Mouse (Mus musculus): Measurements from ENCODE around the gene Slc25a21.
"Not testable (repeated sequence)": the region's sequence is repeated elsewhere in the genome, so short reads cannot be mapped to it uniquely, and the experiment has no call there.

Slc25a21 gene

DNA sequence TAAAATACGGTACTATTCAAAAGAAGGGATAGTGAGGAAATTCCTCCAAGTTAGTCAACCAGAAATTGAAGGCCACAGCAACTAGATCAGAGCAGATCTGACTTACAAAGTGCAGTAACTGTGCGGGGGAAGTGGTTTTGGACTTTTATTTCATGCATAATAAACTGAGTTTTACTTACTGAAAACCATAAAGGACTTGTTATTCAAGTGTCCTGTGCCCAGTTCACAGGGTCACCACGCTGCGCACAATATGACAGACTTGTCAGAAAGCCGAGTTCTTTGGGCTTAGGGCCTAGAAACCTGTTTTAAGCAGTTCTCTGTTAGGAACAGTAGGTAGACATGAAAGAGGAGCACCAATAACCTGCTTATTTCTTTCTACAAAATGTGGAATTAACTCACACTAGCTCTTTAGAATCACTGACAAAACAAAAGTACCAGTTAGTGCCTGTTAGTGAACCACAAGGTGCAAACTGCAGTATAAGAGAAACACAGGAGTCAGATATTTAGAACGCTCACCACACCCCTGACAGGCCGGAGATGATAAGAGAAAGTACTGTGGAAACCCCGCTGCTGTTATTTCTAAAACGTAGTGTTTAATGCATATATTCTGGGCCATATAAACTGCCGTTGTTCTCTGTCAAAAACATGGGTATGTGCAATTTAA, at the start of gene Slc25a21:
Gene Slc25a21 (minus strand): TSS at position 110 of the 664 bp plus-strand sequence.
- DNase-seq (ENCODE audit: low read depth in 2 of 2, low spot score in 2 of 2), result no peak

DNA sequence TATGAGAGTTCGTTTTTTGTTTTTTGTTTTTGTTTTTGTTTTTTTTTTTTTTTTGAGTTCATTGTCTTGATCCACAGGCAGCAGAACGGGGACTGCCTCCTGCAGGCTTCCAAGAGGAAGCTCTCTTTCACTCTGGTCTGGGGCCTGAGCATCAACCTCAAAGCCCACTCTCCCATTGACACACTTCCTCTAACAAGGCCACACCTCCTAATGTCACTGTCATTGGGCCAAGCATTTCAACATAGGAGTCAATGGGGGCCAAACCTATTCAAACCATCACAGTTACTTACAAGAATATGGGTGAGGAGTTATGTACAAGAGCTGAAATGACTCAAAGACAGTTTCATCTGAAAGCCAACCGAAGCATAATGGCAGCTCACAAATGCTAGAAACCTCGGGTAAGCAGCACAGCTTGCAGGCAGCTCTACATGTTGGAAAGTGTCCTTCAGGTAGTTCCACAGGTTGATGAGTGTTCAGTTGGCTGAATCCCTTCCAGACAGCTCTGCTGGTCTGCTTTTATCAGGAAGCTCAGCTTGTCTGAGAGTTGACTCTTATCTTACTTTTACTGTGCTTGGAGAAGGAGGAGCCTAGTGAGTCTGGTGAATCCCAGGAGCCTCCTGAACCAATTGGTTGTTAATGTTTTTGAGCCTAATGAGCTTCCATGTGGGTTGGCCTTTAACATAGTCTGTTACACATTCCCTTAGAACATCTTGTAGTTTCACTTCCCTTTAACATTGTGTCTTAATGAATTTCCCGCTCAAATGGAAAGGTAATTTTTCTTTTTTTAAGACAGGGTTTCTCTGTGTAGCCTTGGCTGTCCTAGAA, 46.6 kb upstream of the Slc25a21 start:
- no peak for DNase-seq (ENCODE audit: low read depth in 2 of 2, low spot score in 2 of 2)

DNA sequence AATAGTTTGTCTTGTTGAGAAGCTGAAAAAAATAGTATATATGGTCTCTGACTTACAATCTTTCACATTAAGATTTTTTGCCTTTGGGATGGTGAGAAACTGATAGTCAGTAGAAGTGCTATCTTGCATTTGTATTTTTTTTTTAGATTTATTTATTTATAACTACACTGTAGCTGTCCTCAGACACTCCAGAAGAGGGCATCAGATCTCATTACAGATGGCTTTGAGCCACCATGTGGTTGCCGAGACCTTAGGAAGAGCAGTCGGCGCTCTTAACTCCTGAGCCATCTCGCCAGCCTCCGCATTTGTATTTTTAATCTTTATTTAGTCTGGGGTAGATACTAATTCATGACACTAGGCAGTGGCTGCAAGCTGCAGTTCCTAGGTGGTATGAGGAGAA, 36.1 kb upstream of the Slc25a21 start:
- no peak for DNase-seq (ENCODE audit: low read depth in 2 of 2, low spot score in 2 of 2)

DNA sequence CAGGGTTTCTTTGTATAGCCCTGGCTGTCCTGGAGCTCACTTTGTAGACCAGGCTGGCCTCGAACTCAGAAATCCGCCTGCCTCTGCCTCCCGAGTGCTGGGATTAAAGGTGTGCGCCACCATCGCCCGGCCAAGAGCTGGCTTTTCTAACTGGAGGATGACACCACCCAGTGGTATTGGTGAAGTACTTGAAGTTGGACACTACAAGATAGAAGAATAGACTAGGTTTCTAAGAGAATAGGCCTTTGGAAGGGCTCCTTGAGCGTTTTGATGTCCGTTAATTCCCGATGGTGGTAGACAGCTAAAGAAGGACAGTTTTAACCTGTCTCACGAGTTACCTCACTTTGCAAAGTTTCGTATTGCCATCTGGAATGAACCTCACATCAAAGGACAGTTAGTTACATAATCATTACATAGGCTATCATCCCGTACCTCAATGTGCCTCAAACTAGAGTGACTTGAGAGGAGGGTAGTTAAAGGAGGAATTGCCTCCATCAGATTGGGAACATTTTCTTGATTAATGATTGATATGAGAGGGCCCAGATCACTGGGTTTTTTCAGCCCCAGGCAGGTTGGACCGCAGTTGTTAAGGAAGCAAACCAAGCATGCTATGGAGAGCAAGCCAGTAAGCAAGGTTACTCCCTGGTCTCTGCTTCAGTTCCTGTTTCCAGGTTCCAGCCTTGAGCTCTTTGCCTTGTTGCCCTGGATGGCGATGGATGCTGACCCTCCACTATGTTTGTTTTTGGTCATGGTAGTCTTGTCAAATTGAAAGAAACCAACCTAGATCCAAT, 34.0 kb upstream of the Slc25a21 start:
- peak in 1 of 2 experiments; percentile 15 for DNase-seq (ENCODE audit: low read depth in 2 of 2, low spot score in 2 of 2)

DNA sequence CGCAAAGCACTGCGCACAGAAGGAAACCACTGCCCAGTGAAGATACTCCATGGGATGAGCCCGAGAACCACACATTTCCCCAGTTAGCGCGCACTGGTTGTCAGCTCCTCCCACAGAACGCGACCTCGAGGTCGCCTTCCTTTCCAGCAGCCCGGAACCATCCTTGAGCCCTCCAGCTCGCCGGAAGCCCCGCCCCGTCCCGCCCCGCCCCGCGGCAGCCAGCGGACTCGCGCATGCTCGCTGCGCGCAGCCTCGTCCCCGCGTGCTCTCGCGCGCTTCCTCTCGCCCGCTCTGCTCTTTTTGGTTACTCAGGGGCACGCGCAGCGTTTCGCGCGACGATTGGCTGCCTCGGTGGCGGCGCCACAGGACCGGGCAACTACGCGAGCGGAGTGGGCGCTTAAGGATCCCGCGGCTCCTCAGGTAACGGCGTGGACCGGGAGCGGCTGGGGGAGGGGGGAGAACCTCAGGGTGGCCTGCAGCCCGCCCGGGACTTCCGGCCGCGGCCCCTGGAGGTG, 33.0 kb upstream of the Slc25a21 start, which contains the start of the genes Prps1l3 and Mipol1:
Gene Prps1l3 (plus strand): TSS at position 221 of the 515 bp plus-strand sequence.
Gene Mipol1 (plus strand): TSS at position 236 of the 515 bp plus-strand sequence.
- peak; percentile 81 to 83 for DNase-seq (ENCODE audit: low read depth in 2 of 2, low spot score in 2 of 2)

DNA sequence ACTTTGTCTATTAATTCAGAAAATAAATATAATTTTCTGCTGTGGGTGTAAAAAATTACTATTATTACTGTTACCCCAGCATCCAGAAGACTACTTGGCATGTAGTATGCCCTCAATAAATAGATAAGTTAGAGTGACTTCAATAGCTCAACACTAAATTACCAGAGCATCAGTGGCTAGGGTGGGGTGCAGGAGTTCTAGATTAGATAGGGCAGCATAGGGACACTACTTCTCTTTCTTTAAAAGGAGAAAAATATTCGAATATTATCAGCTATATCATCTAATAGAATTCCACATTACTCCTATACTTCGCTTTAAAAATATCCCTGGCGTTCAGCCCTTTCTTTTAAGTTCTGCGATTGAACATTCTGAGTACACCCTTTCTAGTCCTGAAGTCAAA, 32.4 kb upstream of the Slc25a21 start:
- DNase-seq (ENCODE audit: low read depth in 2 of 2, low spot score in 2 of 2), result no peak

DNA sequence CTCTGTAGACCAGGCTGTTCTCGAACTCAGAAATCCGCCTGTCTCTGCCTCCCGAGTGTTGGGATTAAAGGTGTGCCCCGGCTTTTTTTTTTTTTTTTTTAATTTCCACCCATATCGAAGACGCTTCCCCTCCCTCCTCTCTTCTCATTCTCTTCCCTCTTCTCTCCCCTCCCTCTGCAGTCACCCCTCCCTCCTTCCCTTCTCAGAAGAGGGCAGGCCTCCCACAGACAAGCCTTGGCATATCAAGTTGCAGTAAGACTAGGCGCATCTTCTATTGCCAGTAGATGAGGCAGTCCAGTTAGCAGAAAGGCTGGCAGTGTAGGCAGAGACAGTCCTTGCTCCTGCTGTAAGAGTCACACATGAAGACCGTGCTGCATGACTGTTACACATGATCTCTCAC, 30.5 kb upstream of the Slc25a21 start:
- no peak for DNase-seq (ENCODE audit: low read depth in 2 of 2, low spot score in 2 of 2)

DNA sequence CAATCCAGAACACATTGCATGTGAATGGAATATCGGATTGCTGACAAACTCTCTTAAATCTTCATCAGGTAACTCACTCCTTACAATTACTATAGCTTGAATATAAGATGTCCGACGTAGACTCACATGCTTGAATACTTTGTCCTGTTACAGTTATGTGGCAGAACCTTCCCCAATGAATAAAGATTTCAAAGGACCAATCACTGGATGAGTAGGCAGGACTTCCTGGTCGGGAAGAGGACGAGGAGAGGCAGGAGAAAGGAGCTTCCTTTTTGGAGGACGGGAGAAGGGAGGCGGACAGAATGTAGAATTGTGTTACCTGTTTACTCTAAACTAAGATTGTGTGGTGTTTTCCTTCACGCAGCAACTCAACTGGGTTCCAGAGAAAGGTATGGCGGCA, 29.1 kb upstream of the Slc25a21 start:
- DNase-seq (ENCODE audit: low read depth in 2 of 2, low spot score in 2 of 2), result no peak

DNA sequence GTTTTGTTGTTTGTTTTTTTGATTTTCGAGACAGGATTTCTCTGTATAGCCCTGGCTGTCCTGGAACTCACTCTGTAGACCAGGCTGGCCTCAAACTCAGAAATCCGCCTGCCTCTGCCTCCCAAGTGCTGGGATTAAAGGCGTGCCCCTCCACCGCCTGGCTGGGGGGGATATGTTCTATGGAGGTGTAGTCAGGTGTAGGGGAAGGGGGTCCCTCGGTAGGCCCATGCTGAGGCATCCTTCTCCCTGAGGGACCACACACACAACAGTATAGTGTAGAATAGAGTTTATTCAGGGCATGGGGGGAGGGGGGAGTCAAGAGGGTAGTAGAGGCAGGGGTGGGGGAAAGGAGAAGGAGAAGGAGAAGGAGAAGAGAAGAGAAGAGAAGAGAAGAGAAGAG, 15.2 kb upstream of the Slc25a21 start:
- DNase-seq (ENCODE audit: low read depth in 2 of 2, low spot score in 2 of 2), result not testable (repeated sequence)

DNA sequence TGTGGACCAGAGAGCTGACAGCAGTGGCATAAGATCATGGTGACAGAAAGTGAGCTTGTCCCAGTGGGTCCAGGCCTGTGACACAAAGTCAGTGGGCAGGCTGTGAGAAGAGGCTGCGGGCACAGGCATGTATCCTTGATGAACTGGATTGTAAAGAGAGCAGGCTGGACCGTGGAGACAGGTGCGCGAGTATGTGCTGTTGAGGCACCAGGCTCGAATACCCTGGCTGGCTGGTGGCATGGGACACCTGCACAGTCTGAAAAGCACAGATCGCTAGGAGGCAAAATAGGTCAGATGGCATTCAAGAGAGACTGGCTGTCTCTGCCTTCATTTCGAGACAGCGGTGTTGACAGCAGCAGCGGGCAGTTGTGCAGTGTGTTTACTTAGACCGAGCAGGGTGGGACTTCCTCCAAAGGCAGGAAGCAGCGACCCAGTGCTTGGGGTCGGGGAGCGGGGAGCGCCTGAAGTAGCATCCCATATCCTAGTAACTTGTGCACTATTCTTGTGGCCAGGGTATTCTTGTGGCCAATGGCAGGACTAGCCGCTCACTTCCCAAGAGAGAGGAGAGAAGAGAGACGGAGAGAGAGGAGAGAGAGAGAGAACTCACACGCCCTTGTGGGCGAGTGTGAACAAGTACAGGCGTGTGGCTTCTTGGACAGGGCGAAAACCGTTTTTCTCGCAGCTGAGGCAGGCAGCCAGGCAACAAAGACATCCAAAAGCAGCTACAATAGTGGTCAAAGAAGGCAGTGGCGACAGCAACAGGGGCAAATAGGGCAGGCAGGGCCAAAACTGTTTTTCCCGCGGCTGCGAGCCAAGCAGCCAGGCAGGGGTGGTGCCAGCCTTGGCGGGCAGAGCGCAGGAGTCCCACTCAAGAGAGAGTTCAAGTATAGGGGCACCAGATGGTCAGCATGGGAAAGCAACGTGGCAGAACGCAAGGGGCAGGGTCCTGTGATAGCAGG, 14.4 kb upstream of the Slc25a21 start:
- DNase-seq (ENCODE audit: low read depth in 2 of 2, low spot score in 2 of 2), result peak; percentile 27 to 30

DNA sequence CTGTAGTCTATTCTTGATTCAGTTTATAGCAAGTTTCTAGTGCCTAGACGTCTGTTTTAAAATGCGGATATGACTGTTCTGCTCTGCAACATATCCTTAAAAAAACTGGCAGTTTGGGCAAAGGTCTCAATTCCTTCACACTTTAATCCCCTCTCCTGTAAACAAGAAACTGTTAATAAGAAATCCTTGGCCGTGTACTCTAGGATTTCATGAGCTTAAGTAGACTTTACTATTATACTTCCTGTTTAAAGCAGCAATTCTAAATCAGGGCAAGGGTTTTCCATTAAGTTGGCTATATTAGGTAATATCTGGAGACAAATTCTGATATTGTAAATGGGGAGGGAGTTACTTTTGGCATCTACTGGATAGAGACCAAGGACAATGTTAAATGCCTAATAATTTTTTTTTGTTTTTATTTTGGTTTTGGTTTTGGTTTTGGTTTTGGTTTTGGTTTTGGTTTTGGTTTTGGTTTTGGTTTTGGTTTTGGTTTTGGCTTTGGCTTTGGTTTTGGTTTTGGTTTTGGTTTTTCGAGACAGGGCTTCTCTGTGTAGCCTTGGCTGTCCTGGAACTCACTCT, 7.1 kb upstream of the Slc25a21 start:
- no peak for DNase-seq (ENCODE audit: low read depth in 2 of 2, low spot score in 2 of 2)

DNA sequence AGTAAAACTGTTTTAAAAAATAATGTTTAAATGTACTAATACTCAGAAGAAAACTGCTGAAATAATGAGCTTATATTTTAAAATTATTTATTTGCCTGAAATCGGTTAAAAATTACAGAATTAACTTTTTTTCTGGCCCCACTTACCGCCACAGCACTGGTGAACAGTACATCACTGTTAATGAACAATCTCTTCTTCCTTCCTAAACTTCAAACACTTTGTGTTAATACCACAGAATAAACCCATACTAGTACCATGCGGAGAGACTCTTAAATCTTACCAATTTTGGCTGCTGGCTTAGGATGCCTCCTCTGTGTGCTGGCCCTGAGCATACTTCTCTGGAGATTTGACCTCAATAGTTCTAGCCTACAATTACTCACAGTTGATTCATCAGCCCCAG, 4.6 kb upstream of the Slc25a21 start:
- no peak for DNase-seq (ENCODE audit: low read depth in 2 of 2, low spot score in 2 of 2)

DNA sequence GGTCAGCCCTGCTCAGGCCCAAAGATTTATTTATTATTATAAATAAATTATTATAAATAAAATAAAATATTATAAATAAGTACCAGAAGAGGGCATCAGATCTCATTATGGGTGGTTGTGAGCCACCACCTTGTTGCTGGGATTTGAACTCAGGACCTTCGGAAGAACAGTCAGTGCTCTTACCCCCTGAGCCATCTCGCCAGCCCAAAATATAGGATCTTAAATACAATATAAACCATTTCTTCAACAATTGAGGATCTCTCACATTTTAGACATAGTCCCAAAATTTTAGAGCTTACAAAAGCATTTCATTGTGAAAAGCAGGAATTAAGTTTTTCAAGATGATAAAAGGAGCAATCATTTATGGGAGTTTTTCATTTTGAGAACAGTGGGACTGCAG, 2.2 kb upstream of the Slc25a21 start:
- DNase-seq (ENCODE audit: low read depth in 2 of 2, low spot score in 2 of 2), result no peak

DNA sequence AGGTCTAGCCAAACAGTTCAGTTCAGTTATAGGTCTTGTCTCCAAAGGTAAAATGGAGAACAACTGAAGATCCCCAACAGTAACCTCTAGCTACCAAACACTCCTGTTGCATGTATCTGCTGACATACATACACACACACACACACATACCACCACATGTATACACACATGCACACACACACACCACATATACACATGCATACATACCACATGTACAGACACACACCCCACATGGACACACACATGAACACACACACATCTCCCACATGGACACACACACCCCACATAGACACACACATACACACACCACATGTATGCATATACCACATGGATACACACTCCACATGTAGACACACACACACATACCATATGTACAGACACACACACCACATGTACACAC, 997 bp upstream of the Slc25a21 start:
- no peak for DNase-seq (ENCODE audit: low read depth in 2 of 2, low spot score in 2 of 2)

DNA sequence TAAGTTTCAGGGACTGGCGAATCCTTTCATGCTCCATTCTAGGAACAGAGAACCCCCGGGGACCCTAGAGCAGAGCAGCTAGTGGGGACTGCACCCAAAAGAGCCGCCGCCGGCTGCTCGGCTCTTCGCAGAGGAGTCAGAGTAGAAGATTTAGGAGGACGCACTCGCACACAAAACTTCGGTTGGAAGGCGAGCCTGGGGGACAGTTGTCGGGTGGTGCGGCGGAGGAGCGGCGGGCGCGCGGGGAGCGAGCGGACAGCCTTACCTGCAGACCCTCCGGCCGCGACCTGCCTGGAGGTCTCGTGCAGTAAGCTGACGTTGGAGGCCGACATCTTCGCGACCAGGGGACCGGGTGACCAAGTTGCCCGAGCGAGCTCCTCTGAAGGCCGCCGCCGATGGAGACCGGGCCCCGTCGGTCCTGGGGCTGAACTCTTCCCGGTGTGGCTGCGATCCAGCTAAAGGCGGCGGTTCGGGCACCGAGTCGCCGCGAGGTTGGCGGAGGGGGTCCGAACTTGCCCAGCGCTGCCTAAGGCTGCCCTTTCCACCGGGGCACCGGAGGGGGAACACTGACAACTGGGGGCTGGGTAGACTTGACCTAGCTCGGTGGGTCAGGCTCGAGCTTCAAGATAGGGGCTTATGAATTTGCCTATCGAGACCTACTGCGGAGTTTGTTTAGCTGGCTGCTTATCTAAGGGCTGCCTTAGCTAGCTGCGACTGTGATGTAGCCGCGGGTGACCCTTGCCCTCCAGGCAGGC, 487 bp downstream of the Slc25a21 start:
- no peak for DNase-seq (ENCODE audit: low read depth in 2 of 2, low spot score in 2 of 2)

DNA sequence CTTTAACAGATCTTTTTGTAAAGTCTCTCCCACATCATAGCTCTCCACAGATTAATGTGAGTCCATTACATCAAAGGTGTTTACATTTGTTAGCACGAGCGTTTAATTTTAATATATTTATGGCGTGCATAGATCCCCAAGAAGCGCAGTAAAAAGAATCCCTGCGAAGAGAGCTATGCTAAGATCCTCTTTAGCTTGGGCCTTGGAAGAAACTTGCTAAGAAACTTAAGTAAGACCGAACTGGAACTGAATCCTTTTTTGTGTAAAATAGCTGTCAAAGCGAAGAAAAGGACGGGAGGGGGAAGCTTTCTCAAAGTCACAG, 1.0 kb downstream of the Slc25a21 start:
- no peak for DNase-seq (ENCODE audit: low read depth in 2 of 2, low spot score in 2 of 2)

DNA sequence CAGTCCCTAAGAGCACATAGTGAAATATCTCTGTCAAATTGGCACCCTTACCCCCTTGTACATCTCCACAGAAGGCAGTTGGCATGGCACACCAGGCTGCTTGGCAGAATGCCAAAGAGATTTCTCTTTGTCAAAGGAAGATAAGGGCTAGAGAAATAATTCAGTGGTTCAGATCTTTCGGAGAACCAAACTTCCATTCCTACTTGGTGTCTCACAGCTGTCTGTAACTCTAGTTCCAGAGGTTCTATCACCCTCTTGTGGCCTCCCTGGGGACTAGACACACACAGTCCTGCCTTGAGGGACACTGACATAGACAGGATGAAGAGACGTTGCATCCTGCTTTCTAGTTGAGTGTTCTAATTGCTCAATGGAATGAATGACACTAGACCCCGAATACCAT, 2.7 kb downstream of the Slc25a21 start:
- peak in 1 of 2 experiments; percentile 1 for DNase-seq (ENCODE audit: low read depth in 2 of 2, low spot score in 2 of 2)

DNA sequence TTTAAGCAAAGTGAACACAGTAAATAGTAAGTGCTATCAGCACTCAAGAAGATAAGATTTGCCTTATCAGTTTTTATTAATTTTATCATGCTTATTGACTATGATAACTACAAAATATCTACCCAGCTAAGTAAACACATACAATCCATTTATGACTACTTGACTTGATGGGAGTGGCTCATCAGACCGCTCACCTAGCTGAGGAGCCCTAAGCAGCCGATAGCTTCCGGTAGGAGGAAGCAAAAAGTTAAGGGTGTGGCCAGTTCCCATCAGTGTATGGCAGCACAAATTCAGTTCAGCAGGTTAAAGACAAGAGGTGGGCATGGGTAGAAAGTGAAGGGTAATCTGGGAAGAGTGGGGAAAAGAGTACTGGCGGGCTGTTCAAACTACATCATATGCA, 10.2 kb downstream of the Slc25a21 start:
- DNase-seq (ENCODE audit: low read depth in 2 of 2, low spot score in 2 of 2), result no peak

DNA sequence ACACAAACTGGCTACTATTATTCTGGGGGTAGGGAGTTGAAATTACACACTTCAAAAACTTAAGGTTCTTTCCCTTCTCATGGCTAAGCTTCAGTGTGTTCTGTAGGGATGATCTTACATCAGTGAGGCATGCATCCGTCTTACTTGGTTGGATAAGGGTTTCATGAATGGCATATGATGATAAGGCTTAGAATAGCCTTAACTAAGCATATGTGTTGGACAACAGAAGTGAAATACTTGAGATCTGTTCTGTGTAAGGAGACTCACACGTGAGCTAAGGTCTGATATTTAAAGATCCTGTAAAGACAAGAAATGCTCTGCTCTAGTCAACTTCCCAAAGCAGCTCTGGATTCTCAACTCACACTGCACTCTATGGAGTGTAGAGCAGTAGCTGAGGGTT, 11.1 kb downstream of the Slc25a21 start:
- DNase-seq (ENCODE audit: low read depth in 2 of 2, low spot score in 2 of 2), result no peak
